Mouse (Mus musculus) cerebellum, postnatal 25 days (tissue): ENCODE measurements around the gene Xylb.

ENCODE experiments used
- DNase-seq, 2 experiments: peaks; one replicate each; pipeline ENCODE4 v3.0.0; 2021; ENCODE audit warnings: mixed read lengths in 2 of 2

Xylb gene

GRCm38 (mm10) chr9:119402253-119403235, 45.4 kb downstream of the Xylb start:
- DNase-seq = peak; percentile 66 to 74

- DNase-seq = peak in 1 of 2 experiments; percentile 56
Observed at GRCm38 (mm10) chr9:119403236-119403641, 46.1 kb downstream of the Xylb start.

GRCm38 (mm10) chr9:119404090-119404489, 46.9 kb downstream of the Xylb start:
- no peak for DNase-seq

GRCm38 (mm10) chr9:119407884-119408283, 50.7 kb downstream of the Xylb start:
- DNase-seq = peak in 1 of 2 experiments; percentile 35

- no peak for DNase-seq
Observed at GRCm38 (mm10) chr9:119408898-119409664, 51.9 kb downstream of the Xylb start.

- no peak for DNase-seq
Observed at GRCm38 (mm10) chr9:119409864-119410263, 52.7 kb downstream of the Xylb start.

GRCm38 (mm10) chr9:119418025-119418424, 60.8 kb downstream of the Xylb start:
- no peak for DNase-seq

GRCm38 (mm10) chr9:119419852-119420438, 62.8 kb downstream of the Xylb start:
- peak; percentile 68 to 77 for DNase-seq

GRCm38 (mm10) chr9:119425217-119425975, 68.2 kb downstream of the Xylb start:
- peak; percentile 56 to 68 for DNase-seq

- peak; percentile 30 to 31 for DNase-seq
Observed at GRCm38 (mm10) chr9:119425976-119426415, 68.8 kb downstream of the Xylb start.

- DNase-seq = no peak
Observed at GRCm38 (mm10) chr9:119426483-119426882, 69.3 kb downstream of the Xylb start.

GRCm38 (mm10) chr9:119430311-119430710, 73.1 kb downstream of the Xylb start:
- DNase-seq = peak; percentile 87 to 93

- no peak for DNase-seq
Observed at GRCm38 (mm10) chr9:119435855-119436254, 78.7 kb downstream of the Xylb start.

- no peak for DNase-seq
Observed at GRCm38 (mm10) chr9:119438065-119438464, 80.9 kb downstream of the Xylb start.

GRCm38 (mm10) chr9:119438498-119439000, 81.4 kb downstream of the Xylb start:
- DNase-seq = peak in 1 of 2 experiments; percentile 33
